Mouse (Mus musculus) forebrain, embryonic 16.5 days (tissue): ENCODE results near the gene Lrrc4c. TPM values are rescaled to one million over a fixed set of nuclear protein-coding genes. Genes with fewer than 3 reads are reported as not detected.

Experiments used
- ATAC-seq: fragments of 200-750 bp; cut with Nextera tagmentation; 2 replicates; pipeline ENCODE4 v1.8.0; 2017; ENCODE audit warnings: mild to moderate bottlenecking, moderate library complexity
- H3K27ac ChIP-seq: fragments of 300-500 bp; sonication (generic); 2 replicates; pipeline ENCODE4 v1.5.1; 2014; ENCODE audit warnings: low read length, control low read depth
- H3K27me3 ChIP-seq: fragments of 300-500 bp; sonication (generic); replicated peaks from 2 replicates; pipeline ENCODE4 v1.6.1; 2014; ENCODE audit warnings: low read length; ENCODE audit not compliant: control insufficient read depth, insufficient read depth
- H3K36me3 ChIP-seq: fragments of 300-500 bp; sonication (generic); 2 replicates; pipeline ENCODE4 v1.6.1; 2014; ENCODE audit not compliant: control insufficient read depth, insufficient read depth
- H3K4me1 ChIP-seq: fragments of 300-500 bp; sonication (generic); replicated peaks from 2 replicates; pipeline ENCODE4 v1.6.1; 2014; ENCODE audit warnings: low read length; ENCODE audit not compliant: control insufficient read depth, insufficient read depth
- H3K4me2 ChIP-seq: fragments of 300-500 bp; sonication (generic); 2 replicates; pipeline ENCODE4 v1.6.1; 2014; ENCODE audit warnings: mild to moderate bottlenecking, low read length, control low read depth
- H3K4me3 ChIP-seq: fragments of 300-500 bp; sonication (generic); replicated peaks from 2 replicates; pipeline ENCODE4 v1.5.1; 2014; ENCODE audit warnings: mild to moderate bottlenecking, low read length, control low read depth
- H3K9ac ChIP-seq: fragments of 300-500 bp; sonication (generic); replicated peaks from 2 replicates; pipeline ENCODE4 v1.6.1; 2014; ENCODE audit warnings: low read depth, low read length, control low read depth
- H3K9me3 ChIP-seq: fragments of 300-500 bp; sonication (generic); 2 replicates; pipeline ENCODE4 v1.6.1; 2016; ENCODE audit warnings: low read length; ENCODE audit not compliant: control insufficient read depth
- WGBS: fragments of 180-500 bp; shearing (Covaris S2); extraction: QIAGEN DNeasy Blood & Tissue Kit; methylation state at CpG from one replicate; pipeline ENCODE4 v1.1.7; 2014; 5-methylcytosine and 5-hydroxymethylcytosine counted together
- polyA plus RNA-seq: library from polyadenylated mRNA; unstranded; fragments of >200 nt; fragmentation: Nextera tagmentation; extraction: Ambion mirVana; gene quantifications from 2 replicates; pipeline ENCODE4 v1.2.1, GENCODE M21; 2015

Gene Lrrc4c
- polyA plus RNA-seq, 1 experiment from 2014 or later, result 30.9 TPM

DNA sequence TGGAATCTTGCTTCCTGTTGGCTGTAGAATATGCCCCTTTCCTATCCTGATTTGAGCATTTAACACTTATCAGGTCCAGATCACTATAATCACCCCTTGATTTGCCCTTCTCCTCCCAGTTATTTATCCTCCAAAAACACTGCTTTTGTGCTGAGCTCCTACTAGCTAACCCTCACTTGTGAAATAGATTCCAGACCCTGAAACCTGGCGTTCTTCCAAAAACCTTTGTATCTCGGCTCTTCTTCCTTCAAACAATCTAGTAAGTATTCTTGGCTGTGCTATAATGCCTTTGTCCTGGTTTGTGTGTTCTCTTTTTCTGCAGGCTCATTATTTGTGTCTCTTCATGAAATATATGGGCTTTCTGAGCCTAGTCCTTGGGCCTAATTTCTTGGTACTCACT lies 1167.6 kb downstream of the Lrrc4c start:
- H3K36me3 ChIP-seq, result no peaks in the 10 kb centered on the region
- no peak overlapping the region for H3K27ac ChIP-seq
- no peaks in the 10 kb centered on the region for H3K9me3 ChIP-seq
- 32% methylated on average over 2 of the region's 2 CpGs for WGBS
- no peak overlapping the region for H3K4me3 ChIP-seq
- H3K27me3 ChIP-seq, result no peaks in the 10 kb centered on the region
- no peak overlapping the region for H3K4me2 ChIP-seq
- peaks cover 7% of the 10 kb centered on the region; the same call in 1 of the 2 replicates for H3K4me1 ChIP-seq
- ATAC-seq, result no peak
- no peak overlapping the region for H3K9ac ChIP-seq

DNA sequence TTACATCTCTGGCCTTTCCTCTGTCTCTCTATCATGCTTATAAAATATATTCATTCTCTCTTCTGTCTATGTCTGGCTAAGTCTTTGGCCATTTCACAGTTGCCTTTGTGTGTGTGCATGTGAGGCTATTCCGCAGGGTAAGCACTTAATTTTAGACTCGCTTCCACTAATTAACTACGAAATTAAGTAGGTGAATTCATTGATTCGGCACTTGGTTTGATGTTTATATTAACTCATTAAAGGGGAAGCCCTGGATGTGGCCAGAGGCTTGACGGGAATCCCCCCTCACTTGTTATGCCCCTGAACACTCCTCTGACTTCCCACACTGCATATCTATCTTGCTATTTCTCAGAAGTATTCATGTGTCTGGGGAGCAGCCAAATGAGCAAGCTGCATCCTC lies 1169.6 kb downstream of the Lrrc4c start:
- ATAC-seq, result no peak
- Histone ChIP-seq H3K4me2 (no peak overlapping the region), H3K9ac (no peak overlapping the region), H3K9me3 (no peaks in the 10 kb centered on the region), H3K27me3 (no peaks in the 10 kb centered on the region), H3K4me3 (no peak overlapping the region), H3K27ac (no peak overlapping the region), H3K4me1 (peaks cover 7% of the 10 kb centered on the region; the same call in 1 of the 2 replicates), H3K36me3 (no peaks in the 10 kb centered on the region)
- WGBS, result 12% methylated on average over 5 of the region's 5 CpGs

DNA sequence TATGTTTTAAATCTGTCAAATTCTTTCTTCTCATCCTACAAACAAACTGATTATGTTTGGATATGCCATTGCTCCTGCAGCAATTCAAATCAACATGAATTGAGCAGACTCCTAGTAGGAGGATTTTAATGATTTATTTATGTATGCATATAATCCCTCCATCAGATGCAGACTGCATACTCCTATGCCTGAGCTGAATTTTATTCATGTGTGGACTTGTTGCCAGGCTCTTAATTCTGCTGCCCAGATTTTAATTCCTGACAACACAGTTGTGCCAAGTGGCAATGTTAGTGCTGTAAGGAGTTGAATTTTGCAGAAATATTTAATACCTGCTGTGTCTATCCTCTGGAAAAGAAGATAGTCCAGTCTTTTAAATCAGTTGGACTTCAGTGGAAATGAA lies 1179.1 kb downstream of the Lrrc4c start:
- ATAC-seq, result peak; percentile 62
- Histone ChIP-seq H3K4me3 (no peak overlapping the region), H3K4me2 (no peak overlapping the region), H3K9me3 (no peaks in the 10 kb centered on the region), H3K4me1 (no peaks in the 10 kb centered on the region), H3K36me3 (no peaks in the 10 kb centered on the region), H3K27me3 (no peaks in the 10 kb centered on the region), H3K27ac (no peak overlapping the region), H3K9ac (no peak overlapping the region)

DNA sequence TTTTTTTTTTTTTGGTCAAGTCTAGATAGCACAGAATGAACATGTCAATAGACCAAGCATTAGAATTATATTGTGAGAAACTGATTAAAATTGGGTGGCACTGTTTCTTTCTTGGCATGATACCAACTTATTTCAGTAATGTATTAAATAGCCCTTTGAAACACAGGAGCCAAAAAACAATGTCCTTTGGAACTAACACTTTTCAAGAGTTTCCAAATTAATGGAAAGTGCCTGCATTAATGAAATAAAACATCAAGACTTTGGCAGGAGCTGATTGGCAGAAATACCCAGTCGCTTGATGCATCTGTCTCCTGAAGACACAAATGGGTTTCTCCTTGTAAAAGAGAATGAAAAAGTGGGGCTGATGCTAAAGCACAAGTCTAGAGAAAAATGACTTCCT lies 1184.5 kb downstream of the Lrrc4c start:
- no peak for ATAC-seq
- H3K9me3 ChIP-seq, result no peaks in the 10 kb centered on the region
- H3K9ac ChIP-seq, result no peak overlapping the region
- 24% methylated on average over 1 of the region's 1 CpGs for WGBS
- H3K4me1 ChIP-seq, result no peaks in the 10 kb centered on the region
- H3K4me3 ChIP-seq, result no peak overlapping the region
- H3K27me3 ChIP-seq, result no peaks in the 10 kb centered on the region
- no peak overlapping the region for H3K27ac ChIP-seq
- no peaks in the 10 kb centered on the region for H3K36me3 ChIP-seq
- no peak overlapping the region for H3K4me2 ChIP-seq

DNA sequence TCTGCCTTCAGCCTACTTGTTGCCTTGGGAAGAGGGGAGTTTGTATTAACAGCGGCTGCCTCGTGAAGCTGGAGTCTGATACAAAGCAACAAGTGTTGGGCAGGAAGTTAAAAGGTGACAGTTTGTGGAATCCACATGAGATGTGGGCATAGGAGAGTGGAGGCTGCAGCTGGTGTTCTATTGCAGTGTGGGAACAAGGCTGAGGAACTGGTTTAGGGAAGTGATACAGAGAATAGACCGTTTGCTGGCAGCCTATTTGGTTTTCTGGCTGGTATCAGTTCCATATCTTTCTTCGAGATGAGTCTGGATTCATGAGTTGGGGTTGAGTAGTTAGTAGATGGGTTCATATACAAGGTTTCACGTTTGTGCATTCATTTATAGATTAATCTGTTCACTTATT lies 1186.9 kb downstream of the Lrrc4c start:
- Histone ChIP-seq H3K4me1 (no peaks in the 10 kb centered on the region), H3K27me3 (no peaks in the 10 kb centered on the region), H3K4me2 (no peak overlapping the region), H3K4me3 (no peak overlapping the region), H3K27ac (no peak overlapping the region), H3K9ac (no peak overlapping the region), H3K9me3 (no peaks in the 10 kb centered on the region), H3K36me3 (no peaks in the 10 kb centered on the region)
- no peak for ATAC-seq
- WGBS, result 87% methylated on average over 5 of the region's 5 CpGs

DNA sequence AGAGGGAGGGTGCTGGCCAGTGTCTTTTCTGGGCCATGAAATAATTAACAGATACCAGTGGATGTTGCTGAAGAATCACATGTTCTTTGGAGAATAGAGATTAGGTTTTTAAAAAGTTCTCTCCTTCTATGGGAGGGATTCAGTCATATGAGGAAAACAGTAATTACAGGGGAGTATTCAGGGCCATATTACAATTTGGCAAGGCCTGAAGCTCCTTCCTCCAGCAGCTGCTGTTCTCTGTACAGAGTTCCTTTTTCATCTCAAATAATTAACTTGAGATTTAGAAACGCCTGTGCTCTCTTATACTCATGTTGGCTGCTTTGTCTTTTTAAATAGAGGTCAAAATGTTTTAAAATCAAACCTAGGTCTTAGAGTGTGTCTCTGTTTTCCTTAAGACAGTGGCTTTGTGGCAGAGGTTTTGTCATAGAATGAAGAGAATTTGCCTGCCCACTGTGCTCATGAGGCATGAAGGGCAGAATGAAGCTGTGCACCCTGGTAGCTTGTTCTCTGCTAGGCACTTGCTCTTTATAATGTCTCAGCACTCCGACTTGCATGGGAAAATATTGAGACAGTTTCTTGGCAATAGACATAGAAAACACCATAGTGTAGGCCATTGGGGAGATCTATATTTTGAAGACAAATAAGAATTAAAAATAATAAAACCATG lies 1206.4 kb downstream of the Lrrc4c start:
- WGBS, result 6% methylated on average over 2 of the region's 2 CpGs
- Histone ChIP-seq H3K36me3 (no peaks in the 10 kb centered on the region), H3K27ac (0 out of 2 replicates have a peak overlapping the region, but pooled peaks have one; percentile 16), H3K4me3 (no peak overlapping the region), H3K4me2 (no peak overlapping the region), H3K9me3 (no peaks in the 10 kb centered on the region), H3K27me3 (no peaks in the 10 kb centered on the region), H3K9ac (no peak overlapping the region), H3K4me1 (peaks cover 9% of the 10 kb centered on the region)
- ATAC-seq, result peak; percentile 82

DNA sequence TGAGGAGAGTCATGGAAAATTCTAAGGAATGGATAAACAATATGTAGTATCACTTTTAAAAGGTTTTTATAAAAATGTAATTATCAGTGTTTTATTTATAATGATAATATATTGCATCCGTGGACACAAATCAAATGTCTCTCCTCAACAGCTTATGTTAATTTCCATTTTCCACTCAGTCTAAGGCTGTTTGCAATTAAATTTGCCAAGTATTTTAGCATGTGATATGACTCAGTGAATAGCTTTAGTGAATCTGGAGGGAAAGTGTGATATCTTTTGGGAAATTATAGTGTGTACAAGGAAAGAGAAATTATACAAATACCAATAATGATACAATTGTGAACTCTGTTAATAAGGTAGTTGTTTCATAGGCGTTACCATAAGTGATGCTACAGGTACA lies 1207.1 kb downstream of the Lrrc4c start:
- Histone ChIP-seq H3K4me2 (no peak overlapping the region), H3K9me3 (no peaks in the 10 kb centered on the region), H3K27ac (no peak overlapping the region), H3K36me3 (no peaks in the 10 kb centered on the region), H3K27me3 (no peaks in the 10 kb centered on the region), H3K4me1 (peaks cover 9% of the 10 kb centered on the region), H3K4me3 (no peak overlapping the region), H3K9ac (no peak overlapping the region)
- peak; percentile 60 for ATAC-seq
- 72% methylated on average over 2 of the region's 2 CpGs for WGBS

DNA sequence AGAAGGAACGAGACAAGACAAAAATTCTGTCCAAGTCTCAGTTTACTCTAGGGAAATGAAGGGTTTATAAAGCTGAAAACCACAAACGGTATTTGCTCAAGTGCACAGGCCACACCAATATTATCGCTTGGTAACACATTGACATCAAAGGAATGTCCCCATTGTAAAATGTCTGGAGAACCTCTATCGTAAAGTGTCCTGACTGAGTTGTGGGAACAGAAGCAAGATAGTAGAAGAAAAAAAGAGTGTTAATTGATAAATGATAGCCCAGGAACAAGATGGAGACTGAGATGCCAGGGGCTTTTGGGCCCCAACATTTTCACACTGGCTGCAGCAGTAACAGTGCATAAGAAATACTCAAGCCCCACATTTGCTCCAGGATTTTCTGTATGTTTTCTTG lies 1212.7 kb downstream of the Lrrc4c start:
- 90% methylated on average over 4 of the region's 4 CpGs for WGBS
- no peaks in the 10 kb centered on the region for H3K4me1 ChIP-seq
- H3K27me3 ChIP-seq, result no peaks in the 10 kb centered on the region
- H3K36me3 ChIP-seq, result no peaks in the 10 kb centered on the region
- no peak overlapping the region for H3K4me3 ChIP-seq
- no peaks in the 10 kb centered on the region for H3K9me3 ChIP-seq
- no peak overlapping the region for H3K27ac ChIP-seq
- no peak for ATAC-seq
- H3K9ac ChIP-seq, result no peak overlapping the region
- H3K4me2 ChIP-seq, result no peak overlapping the region

DNA sequence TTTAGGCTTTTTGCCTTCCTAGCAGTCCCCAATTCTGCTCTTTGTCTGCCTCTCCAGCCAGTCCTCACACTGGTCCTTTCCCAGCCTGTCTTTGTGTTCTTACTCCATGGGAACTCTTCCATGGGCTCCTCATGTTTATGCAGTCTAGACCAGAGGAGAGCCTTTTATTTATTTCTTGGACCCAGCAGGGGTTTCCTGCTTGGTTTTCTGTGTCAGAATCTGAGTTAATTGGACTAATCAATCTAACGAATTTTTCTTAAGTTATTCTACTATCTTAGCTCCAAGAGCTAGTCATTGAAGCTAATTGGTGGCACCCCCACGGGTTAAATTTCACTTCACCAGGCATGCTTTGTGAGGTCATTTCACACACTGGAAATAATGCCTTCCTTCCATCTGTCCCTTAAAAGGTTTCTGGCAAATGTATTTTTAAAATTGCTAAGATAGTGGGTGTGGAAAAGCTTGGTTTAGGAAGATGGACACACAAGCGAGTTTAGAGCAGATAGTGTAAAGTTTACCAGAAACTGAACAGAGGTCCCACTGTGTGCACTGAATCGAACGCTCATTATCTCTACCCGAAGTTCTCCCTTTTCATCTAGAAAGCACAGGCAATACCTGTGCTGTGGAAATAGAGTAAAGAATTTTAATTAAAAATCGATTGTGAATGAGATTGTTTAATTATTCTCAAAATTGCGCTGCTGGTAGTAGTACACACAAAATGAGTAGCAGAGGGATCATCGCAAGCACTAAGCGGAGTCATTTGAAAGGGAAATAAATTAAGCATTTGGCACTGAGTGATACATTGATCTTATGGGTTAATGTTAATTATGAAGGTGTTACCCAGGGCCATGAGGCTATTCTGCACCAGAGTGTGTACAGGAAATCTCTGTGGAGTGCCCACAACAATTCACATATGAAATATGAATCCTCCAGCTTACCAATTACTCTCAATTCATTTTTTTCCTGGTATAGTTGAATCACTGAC lies 1226.0 kb downstream of the Lrrc4c start:
- peak; percentile 98 for ATAC-seq
- Histone ChIP-seq H3K36me3 (no peaks in the 10 kb centered on the region), H3K9me3 (no peaks in the 10 kb centered on the region), H3K4me2 (peak overlapping the region; percentile 21), H3K9ac (no peak overlapping the region), H3K27me3 (no peaks in the 10 kb centered on the region), H3K4me1 (peaks cover 7% of the 10 kb centered on the region; the same call in 1 of the 2 replicates), H3K27ac (peak overlapping the region; percentile 55), H3K4me3 (no peak overlapping the region)
- 9% methylated on average over 10 of the region's 10 CpGs for WGBS
